Mouse (Mus musculus) cerebellum, adult 18-20 months (tissue): Measurements from ENCODE around the gene Mkrn3.

Experiments used
- DNase-seq, 2 experiments: peaks; one replicate each; pipeline ENCODE4 v3.0.0; 2021

Mkrn3 gene

DNA sequence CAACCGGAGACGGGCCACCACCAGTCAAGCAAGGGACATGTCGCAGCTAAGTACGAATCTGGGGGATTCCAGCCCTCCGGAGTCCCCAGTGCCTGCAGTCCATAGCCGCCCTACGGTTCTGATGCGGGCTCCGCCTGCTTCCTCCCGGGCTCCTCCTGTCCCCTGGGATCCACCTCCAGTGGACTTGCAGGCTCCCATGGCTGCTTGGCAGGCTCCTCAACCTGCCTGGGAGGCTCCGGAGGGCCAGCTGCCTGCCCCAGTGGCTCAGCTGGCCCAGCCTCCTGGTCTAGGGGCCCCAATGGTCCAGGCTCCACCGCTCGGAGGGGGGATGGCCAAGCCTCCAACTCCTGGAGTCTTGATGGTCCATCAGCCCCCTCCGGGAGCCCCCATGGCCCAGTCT lies 42.6 kb downstream of the Mkrn3 start:
- no peak for DNase-seq

DNA sequence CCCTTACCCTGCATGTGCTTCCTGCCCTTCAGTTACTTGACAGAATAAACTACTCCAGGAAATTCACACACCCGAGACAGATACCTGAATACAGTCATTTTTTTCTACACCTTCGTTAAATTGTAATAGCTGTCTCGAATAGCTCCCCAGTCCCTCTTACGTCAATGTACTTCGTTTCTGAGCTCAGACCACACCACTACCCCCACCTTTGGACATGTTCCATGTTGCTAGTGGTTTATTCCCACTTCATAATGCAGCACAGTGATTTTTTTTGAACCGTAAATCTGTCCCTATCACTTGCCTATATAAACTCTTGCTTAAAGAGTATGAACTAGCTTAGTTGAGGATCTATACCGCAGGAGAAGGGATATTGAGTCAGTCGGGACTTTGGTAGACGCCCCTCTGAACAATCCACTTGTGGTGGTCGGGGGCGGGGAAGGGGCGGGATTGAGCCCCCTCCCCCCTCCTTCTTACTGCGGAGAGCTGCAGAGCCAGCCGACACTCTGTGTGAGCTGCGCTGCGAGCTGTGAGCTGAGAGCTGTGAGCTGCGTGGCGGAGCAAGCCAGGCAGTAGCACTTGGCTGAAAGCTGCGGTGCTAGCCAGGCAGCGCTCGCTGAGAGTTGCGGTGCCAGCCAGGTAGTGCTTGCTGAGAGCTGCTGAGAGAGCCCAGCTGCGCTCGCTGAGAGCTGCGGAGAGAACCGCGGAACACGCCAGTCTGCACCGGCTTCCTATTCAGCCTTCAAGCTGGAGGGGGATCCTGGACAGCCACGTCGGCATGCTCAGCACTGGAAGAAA lies 43.2 kb downstream of the Mkrn3 start, which contains the start of gene Magel2:
Gene Magel2 (plus strand): TSS at position 501 of the 795 bp plus-strand sequence.
- no peak for DNase-seq

- DNase-seq, result no peak
Observed at GRCm38 (mm10) chr7:62375658-62376057, 44.3 kb downstream of the Mkrn3 start.
